Mouse (Mus musculus): ENCODE data around the gene Chadl. TPM values are rescaled to one million over a fixed set of nuclear protein-coding genes. Genes with fewer than 3 reads are reported as not detected.
A peak's percentile ranks its signal among the peaks of the same experiment; 100 is the strongest.
"Not testable (repeated sequence)": the region's sequence is repeated elsewhere in the genome, so short reads cannot be mapped to it uniquely, and the experiment has no call there.

Gene Chadl
- 5.0 TPM in 2 replicates for polyA plus RNA-seq (2016; fragmentation: Nextera tagmentation; extraction: Ambion mirVana)

- Histone ChIP-seq H3K9ac (no peak within 1 kb of the TSS), H3K4me1 (peaks cover 21% of the 10 kb centered on the region), H3K27ac (no peak within 1 kb of the TSS), H3K36me3 (replicated peaks) (peaks cover 2% of the 10 kb centered on the region; the same call in 1 of the 2 replicates), H3K27me3 (peaks cover 49% of the 10 kb centered on the region), H3K9me3 (no peaks in the 10 kb centered on the region), H3K4me2 (no peak within 1 kb of the TSS), H3K4me3 (replicated peaks) (no peak within 1 kb of the TSS)
- ATAC-seq (ENCODE audit: low FRiP score) = no peak
- 55% methylated on average over 7 of the region's 7 CpGs for WGBS
These were observed at the start of gene Chadl for GRCm38 (mm10) chr15:81697175-81697574. Gene Chadl (minus strand): TSS chr15:81697287.

DNA sequence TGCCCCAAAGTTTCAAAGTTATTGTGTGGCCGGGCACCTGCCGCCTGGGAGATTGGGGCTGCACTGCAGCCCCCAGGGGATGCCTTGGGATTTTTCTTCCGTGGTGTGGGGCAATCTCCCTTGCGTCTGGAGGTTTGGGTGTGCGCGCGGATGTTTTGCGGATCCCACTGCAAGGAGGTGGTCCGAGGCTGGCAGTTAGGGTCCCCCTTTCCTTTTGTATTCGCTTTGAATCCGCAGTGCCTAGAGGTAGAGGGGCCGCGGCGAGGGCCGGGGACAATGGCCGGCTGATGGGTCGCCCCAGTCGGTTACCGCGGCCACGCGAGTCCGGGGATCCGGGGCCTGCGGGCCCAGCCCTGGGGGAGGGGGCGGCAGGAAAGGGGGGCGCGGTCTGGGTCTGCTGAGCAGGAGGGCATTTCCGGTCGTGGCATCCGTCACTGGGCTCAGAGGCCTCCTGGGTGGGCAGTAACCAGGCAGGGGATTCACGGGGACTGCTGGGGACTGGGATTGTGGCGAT, 48.6 kb upstream of the Chadl start:
- Histone ChIP-seq H3K9ac (peak overlapping the region; percentile 95), H3K9me3 (no peaks in the 10 kb centered on the region), H3K4me2 (peak overlapping the region; percentile 79), H3K4me3 (replicated peaks) (peak overlapping the region; percentile 77), H3K4me1 (peaks cover 22% of the 10 kb centered on the region), H3K27ac (peak overlapping the region; percentile 92), H3K36me3 (replicated peaks) (no peaks in the 10 kb centered on the region), H3K27me3 (no peaks in the 10 kb centered on the region)
- ATAC-seq (ENCODE audit: low FRiP score) = peak; percentile 81
- 0% methylated on average over 33 of the region's 33 CpGs for WGBS

GRCm38 (mm10) chr15:81744992-81745600, 48.0 kb upstream of the Chadl start, which contains the start of the genes Zc3h7b and Rangap1:
Gene Zc3h7b (plus strand): TSS chr15:81745057.
Gene Rangap1 (minus strand): TSS chr15:81745530.
- H3K4me1 ChIP-seq = peaks cover 22% of the 10 kb centered on the region
- under 1% methylated on average over 58 of the region's 65 CpGs for WGBS

GRCm38 (mm10) chr15:81742368-81742767, 45.3 kb upstream of the Chadl start:
- not testable (repeated sequence) for H3K4me2 ChIP-seq; H3K27ac ChIP-seq; ATAC-seq (ENCODE audit: low FRiP score); H3K27me3 ChIP-seq; H3K4me3 ChIP-seq (replicated peaks); H3K9me3 ChIP-seq; H3K9ac ChIP-seq; H3K36me3 ChIP-seq (replicated peaks)
- peaks cover 16% of the 10 kb centered on the region for H3K4me1 ChIP-seq
- 55% methylated on average over 2 of the region's 2 CpGs for WGBS

More at GRCm38 (mm10) chr15:81744992-81745600, 48.0 kb upstream of the Chadl start, which contains the start of the genes Zc3h7b and Rangap1:
- H3K4me3 ChIP-seq (replicated peaks) = peak within 1 kb of the TSS; percentile 77
- peak; percentile 81 for ATAC-seq (ENCODE audit: low FRiP score)
- no peaks in the 10 kb centered on the region for H3K27me3 ChIP-seq
- no peaks in the 10 kb centered on the region for H3K9me3 ChIP-seq
- H3K36me3 ChIP-seq (replicated peaks) = no peaks in the 10 kb centered on the region
- H3K27ac ChIP-seq = peak within 1 kb of the TSS; percentile 92
- peak within 1 kb of the TSS; percentile 95 for H3K9ac ChIP-seq
- peak within 1 kb of the TSS; percentile 79 for H3K4me2 ChIP-seq

GRCm38 (mm10) chr15:81739924-81740323, 42.8 kb upstream of the Chadl start:
- H3K27ac ChIP-seq = no peak overlapping the region
- ATAC-seq (ENCODE audit: low FRiP score) = no peak

GRCm38 (mm10) chr15:81739296-81739695, 42.2 kb upstream of the Chadl start:
- Histone ChIP-seq H3K9ac (no peak overlapping the region), H3K9me3 (no peaks in the 10 kb centered on the region), H3K27me3 (no peaks in the 10 kb centered on the region), H3K4me3 (replicated peaks) (no peak overlapping the region), H3K4me1 (peaks cover 3% of the 10 kb centered on the region), H3K36me3 (replicated peaks) (no peaks in the 10 kb centered on the region), H3K27ac (no peak overlapping the region), H3K4me2 (no peak overlapping the region)
- ATAC-seq (ENCODE audit: low FRiP score) = no peak
- WGBS = 84% methylated on average over 3 of the region's 3 CpGs

More at GRCm38 (mm10) chr15:81739924-81740323, 42.8 kb upstream of the Chadl start:
- Histone ChIP-seq H3K4me3 (replicated peaks) (no peak overlapping the region), H3K9me3 (no peaks in the 10 kb centered on the region), H3K4me2 (no peak overlapping the region), H3K27me3 (no peaks in the 10 kb centered on the region), H3K9ac (no peak overlapping the region), H3K4me1 (peaks cover 6% of the 10 kb centered on the region), H3K36me3 (replicated peaks) (no peaks in the 10 kb centered on the region)
- 9% methylated on average over 2 of the region's 2 CpGs for WGBS

DNA sequence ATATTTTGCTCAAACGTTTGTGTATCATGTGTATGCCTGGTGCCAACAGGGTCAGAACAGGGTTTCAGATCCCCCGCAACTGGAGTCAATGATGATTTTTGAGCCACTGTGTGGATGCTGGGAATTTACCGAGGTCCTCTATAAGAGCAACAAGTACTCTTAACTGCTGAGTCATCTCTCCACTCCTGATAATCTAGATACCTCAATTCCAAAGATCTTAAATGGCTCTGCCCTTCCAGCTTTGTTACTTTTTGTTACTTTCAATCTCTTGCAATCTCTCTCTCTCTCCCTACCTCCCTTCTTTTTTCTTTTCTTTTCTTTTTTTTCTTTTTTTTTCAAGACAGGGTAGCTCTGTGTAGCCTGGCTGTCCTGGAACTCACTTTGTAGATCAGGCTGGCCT, 38.0 kb upstream of the Chadl start:
- H3K4me3 ChIP-seq (replicated peaks) = no peak overlapping the region
- no peaks in the 10 kb centered on the region for H3K9me3 ChIP-seq
- WGBS = 61% methylated on average over 3 of the region's 3 CpGs
- no peak overlapping the region for H3K4me2 ChIP-seq
- H3K9ac ChIP-seq = no peak overlapping the region
- no peak for ATAC-seq (ENCODE audit: low FRiP score)
- H3K4me1 ChIP-seq = no peaks in the 10 kb centered on the region
- H3K27ac ChIP-seq = no peak overlapping the region
- H3K36me3 ChIP-seq (replicated peaks) = no peaks in the 10 kb centered on the region
- H3K27me3 ChIP-seq = no peaks in the 10 kb centered on the region

- Histone ChIP-seq H3K9me3 (no peaks in the 10 kb centered on the region), H3K4me2 (peak overlapping the region; percentile 89), H3K4me3 (replicated peaks) (peak overlapping the region; percentile 99), H3K36me3 (replicated peaks) (peaks cover 15% of the 10 kb centered on the region), H3K9ac (peak overlapping the region; percentile 97), H3K27ac (peak overlapping the region; percentile 76), H3K27me3 (no peaks in the 10 kb centered on the region), H3K4me1 (peaks cover 22% of the 10 kb centered on the region)
- ATAC-seq (ENCODE audit: low FRiP score) = peak; percentile 99
- 5% methylated on average over 41 of the region's 41 CpGs for WGBS
These were observed 32.9 kb upstream of the Chadl start for GRCm38 (mm10) chr15:81729792-81730635.

- no peaks in the 10 kb centered on the region for H3K9me3 ChIP-seq
- under 1% methylated on average over 49 of the region's 49 CpGs for WGBS
- peaks cover 17% of the 10 kb centered on the region for H3K36me3 ChIP-seq (replicated peaks)
- peak overlapping the region; percentile 76 for H3K27ac ChIP-seq
- peak overlapping the region; percentile 97 for H3K9ac ChIP-seq
- peak overlapping the region; percentile 89 for H3K4me2 ChIP-seq
- H3K4me1 ChIP-seq = peaks cover 22% of the 10 kb centered on the region
- peak overlapping the region; percentile 99 for H3K4me3 ChIP-seq (replicated peaks)
- peak; percentile 67 for ATAC-seq (ENCODE audit: low FRiP score)
- no peaks in the 10 kb centered on the region for H3K27me3 ChIP-seq
These were observed 32.2 kb upstream of the Chadl start for GRCm38 (mm10) chr15:81729241-81729791.

DNA sequence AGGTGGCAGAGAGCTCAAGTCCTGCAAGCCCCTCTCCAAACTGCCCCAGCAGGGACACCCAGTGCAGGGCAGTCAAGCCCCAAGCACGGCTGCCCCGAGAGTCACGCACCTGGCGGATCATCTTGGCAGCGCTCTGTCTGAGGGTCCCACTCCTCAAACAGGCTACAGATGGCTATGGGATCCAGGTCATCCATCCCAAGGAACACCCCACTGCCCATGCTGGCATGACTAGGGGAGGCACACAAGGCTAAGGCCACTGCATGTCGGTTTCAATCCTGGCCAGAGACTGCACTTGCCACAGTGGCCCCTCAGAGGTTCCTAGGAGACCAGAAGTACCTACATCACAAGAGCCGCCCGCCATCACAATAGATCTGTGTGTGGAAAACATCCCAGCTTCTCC, 28.9 kb upstream of the Chadl start:
- Histone ChIP-seq H3K9me3 (no peaks in the 10 kb centered on the region), H3K36me3 (replicated peaks) (peaks cover 49% of the 10 kb centered on the region), H3K4me1 (peaks cover 22% of the 10 kb centered on the region), H3K27me3 (no peaks in the 10 kb centered on the region), H3K4me3 (replicated peaks) (no peak overlapping the region), H3K4me2 (no peak overlapping the region), H3K9ac (no peak overlapping the region), H3K27ac (no peak overlapping the region)
- 94% methylated on average over 8 of the region's 8 CpGs for WGBS
- ATAC-seq (ENCODE audit: low FRiP score) = no peak

GRCm38 (mm10) chr15:81723653-81724052, 26.6 kb upstream of the Chadl start:
- no peaks in the 10 kb centered on the region for H3K9me3 ChIP-seq
- no peak for ATAC-seq (ENCODE audit: low FRiP score)
- H3K27ac ChIP-seq = no peak overlapping the region
- no peak overlapping the region for H3K9ac ChIP-seq
- H3K36me3 ChIP-seq (replicated peaks) = peaks cover 72% of the 10 kb centered on the region
- 96% methylated on average over 11 of the region's 11 CpGs for WGBS
- H3K4me2 ChIP-seq = no peak overlapping the region
- H3K4me1 ChIP-seq = peaks cover 22% of the 10 kb centered on the region
- H3K27me3 ChIP-seq = no peaks in the 10 kb centered on the region
- H3K4me3 ChIP-seq (replicated peaks) = no peak overlapping the region

DNA sequence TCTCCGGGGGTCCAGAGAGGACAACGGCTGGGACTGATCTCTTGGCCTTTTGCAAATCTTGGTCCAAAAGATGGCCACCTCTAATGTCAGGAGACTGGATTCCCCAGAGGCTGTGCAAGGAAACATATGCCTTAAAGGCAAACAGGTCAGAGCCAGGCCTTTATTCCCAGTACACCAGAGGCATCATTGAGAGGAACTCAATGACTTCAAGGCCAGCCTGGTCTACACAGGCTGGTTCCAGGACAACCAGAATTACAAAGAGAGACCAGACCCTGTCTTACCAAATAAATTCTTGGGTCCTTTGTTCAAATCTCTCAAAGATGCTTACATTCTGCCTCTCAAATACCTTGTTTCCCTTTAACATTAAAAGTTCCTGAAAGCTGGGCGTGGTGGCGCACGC, 25.3 kb upstream of the Chadl start:
- WGBS = 96% methylated on average over 5 of the region's 5 CpGs
- H3K4me1 ChIP-seq = peaks cover 18% of the 10 kb centered on the region
- H3K9me3 ChIP-seq = no peaks in the 10 kb centered on the region
- no peak overlapping the region for H3K27ac ChIP-seq
- ATAC-seq (ENCODE audit: low FRiP score) = no peak
- H3K9ac ChIP-seq = no peak overlapping the region
- H3K4me3 ChIP-seq (replicated peaks) = no peak overlapping the region
- peaks cover 84% of the 10 kb centered on the region for H3K36me3 ChIP-seq (replicated peaks)
- no peaks in the 10 kb centered on the region for H3K27me3 ChIP-seq
- no peak overlapping the region for H3K4me2 ChIP-seq

Data from forebrain, embryonic 12.5 days (tissue).